Mouse (Mus musculus): ENCODE results near the gene Acadsb. TPM values are rescaled to one million over a fixed set of nuclear protein-coding genes. Genes with fewer than 3 reads are reported as not detected.
"Not testable (repeated sequence)": the region's sequence is repeated elsewhere in the genome, so short reads cannot be mapped to it uniquely, and the experiment has no call there.

Gene Acadsb
- 114 and 122 TPM in 2 replicates for polyA plus RNA-seq (2015; fragmentation: Nextera tagmentation; extraction: Ambion mirVana)

GRCm38 (mm10) chr7:131410416-131411058, at the start of gene Acadsb, which contains the start of gene Ikzf5:
TSS of gene Acadsb (plus strand) at chr7:131410601.
TSS of gene Ikzf5 (minus strand) at chr7:131410521.
- peaks cover 29% of the 10 kb centered on the region for H3K4me1 ChIP-seq
- H3K9me3 ChIP-seq = no peaks in the 10 kb centered on the region
- peak within 1 kb of the TSS; percentile 88 for H3K4me3 ChIP-seq
- WGBS = under 1% methylated on average over 42 of the region's 42 CpGs
- peak; percentile 98 for ATAC-seq (replicated peaks)
- H3K4me2 ChIP-seq (replicated peaks) = peak within 1 kb of the TSS; percentile 72
- peak within 1 kb of the TSS; percentile 93 for H3K9ac ChIP-seq (replicated peaks)
- H3K27me3 ChIP-seq = no peaks in the 10 kb centered on the region
- no peaks in the 10 kb centered on the region for H3K36me3 ChIP-seq
- peak within 1 kb of the TSS; percentile 83 for H3K27ac ChIP-seq (replicated peaks)

GRCm38 (mm10) chr7:131362269-131362614, 48.2 kb upstream of the Acadsb start:
- Histone ChIP-seq H3K4me3 (peak overlapping the region; percentile 96), H3K9ac (replicated peaks) (peak overlapping the region; percentile 88), H3K4me2 (replicated peaks) (peak overlapping the region; percentile 91), H3K36me3 (peaks cover 9% of the 10 kb centered on the region), H3K27me3 (no peaks in the 10 kb centered on the region; the same call in 1 of the 2 replicates), H3K27ac (replicated peaks) (peak overlapping the region; percentile 87), H3K4me1 (peaks cover 18% of the 10 kb centered on the region), H3K9me3 (no peaks in the 10 kb centered on the region)
- WGBS = under 1% methylated on average over 35 of the region's 35 CpGs
- ATAC-seq (replicated peaks) = peak; percentile 89

DNA sequence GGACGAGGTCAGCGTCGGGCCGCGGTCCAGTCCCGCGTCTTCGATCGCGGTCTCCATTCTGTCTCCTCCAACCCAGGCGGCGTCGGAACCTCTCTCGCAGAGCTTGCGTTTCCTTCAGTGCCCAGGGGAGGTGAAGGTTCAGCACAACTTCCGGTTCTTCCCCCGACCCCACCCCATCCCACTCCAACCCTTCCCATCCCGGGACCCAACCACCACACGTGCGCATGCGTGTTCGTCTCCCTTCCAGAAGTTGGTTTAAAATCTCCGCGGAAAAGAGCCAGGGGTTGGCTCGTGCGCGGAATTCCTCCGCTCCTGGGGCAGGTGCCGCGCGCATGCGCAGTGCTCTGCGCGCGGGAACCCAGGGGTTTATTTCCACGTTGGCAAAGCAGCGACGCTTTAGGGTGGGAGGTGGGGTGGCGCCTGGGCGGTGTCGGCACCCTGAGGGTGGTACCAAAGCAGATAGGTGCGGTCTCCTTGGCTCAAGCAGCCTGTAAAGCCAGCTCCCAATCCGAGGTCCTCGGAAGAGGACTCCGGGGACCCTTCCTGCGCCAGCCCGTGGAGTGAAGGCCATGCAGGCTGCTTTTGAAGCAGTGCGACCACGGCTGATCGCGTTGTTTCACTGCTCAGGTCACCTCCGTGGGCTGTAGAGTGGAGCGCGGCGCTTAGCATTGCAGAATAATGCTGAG, 47.6 kb upstream of the Acadsb start, which contains the start of gene 2310057M21Rik:
2310057M21Rik (minus strand) TSS at position 145 of the 686 bp plus-strand sequence.
- peaks cover 5% of the 10 kb centered on the region; the same call in 1 of the 2 replicates for H3K36me3 ChIP-seq
- under 1% methylated on average over 55 of the region's 55 CpGs for WGBS

GRCm38 (mm10) chr7:131364131-131364530, 46.3 kb upstream of the Acadsb start:
- Histone ChIP-seq H3K27me3 (no peaks in the 10 kb centered on the region; the same call in 1 of the 2 replicates), H3K4me2 (replicated peaks) (no peak overlapping the region), H3K36me3 (0 out of 2 replicates have a peak, but pooled peaks cover under 1% of the 10 kb centered on the region), H3K9me3 (no peaks in the 10 kb centered on the region), H3K4me1 (peaks cover 18% of the 10 kb centered on the region), H3K9ac (replicated peaks) (no peak overlapping the region), H3K4me3 (no peak overlapping the region), H3K27ac (replicated peaks) (no peak overlapping the region)
- ATAC-seq (replicated peaks) = no peak
- 95% methylated on average over 8 of the region's 8 CpGs for WGBS

More for the DNA sequence above, 47.6 kb upstream of the Acadsb start, which contains the start of gene 2310057M21Rik:
- H3K9me3 ChIP-seq = no peaks in the 10 kb centered on the region
- H3K27me3 ChIP-seq = no peaks in the 10 kb centered on the region; the same call in 1 of the 2 replicates
- peak within 1 kb of the TSS; percentile 87 for H3K27ac ChIP-seq (replicated peaks)
- ATAC-seq (replicated peaks) = peak; percentile 98
- H3K4me2 ChIP-seq (replicated peaks) = peak within 1 kb of the TSS; percentile 91
- peaks cover 18% of the 10 kb centered on the region for H3K4me1 ChIP-seq
- peak within 1 kb of the TSS; percentile 88 for H3K9ac ChIP-seq (replicated peaks)
- peak within 1 kb of the TSS; percentile 96 for H3K4me3 ChIP-seq

DNA sequence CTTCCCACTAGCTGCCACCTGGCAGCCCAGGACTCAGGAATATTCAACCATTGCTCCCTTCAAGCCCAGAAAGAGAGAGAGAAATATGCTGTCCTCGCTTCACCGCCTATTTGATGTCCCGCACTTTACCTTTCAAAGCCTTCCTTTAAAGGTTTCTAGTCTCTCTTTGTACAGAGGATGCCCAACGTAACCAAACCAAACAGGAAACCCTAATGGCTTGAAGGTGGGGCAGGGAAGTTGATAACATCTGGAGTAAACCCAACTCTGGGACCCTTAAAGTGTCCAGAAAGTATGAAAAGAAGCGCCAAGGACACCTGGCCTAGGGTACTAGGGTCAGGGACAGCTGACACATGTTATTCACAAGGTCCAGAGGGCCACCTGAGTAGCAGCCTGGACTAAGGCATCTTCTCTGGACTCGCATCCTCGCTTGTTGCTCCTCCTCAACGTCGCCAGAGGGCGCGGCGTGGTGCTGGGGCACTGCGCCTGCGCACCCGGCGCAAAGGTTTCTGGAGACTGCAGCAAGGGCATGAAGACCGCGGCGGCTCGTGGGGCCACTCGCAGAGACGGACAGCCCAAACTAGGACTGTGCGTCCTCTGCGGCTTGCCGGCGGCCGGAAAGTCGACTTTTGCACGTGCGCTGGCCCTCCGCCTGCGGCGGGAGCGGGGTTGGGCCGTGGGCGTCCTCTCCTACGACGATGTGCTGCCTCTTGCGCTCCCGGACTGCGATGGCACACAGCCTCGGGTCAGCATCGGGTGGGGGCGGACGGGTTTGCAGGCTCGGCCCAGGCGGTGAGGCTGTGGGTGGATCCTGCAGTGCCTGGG, 39.5 kb upstream of the Acadsb start, which contains the start of gene Pstk:
Pstk (plus strand) TSS at position 494 of the 822 bp plus-strand sequence.
- peak within 1 kb of the TSS; percentile 69 for H3K4me2 ChIP-seq (replicated peaks)
- no peaks in the 10 kb centered on the region for H3K36me3 ChIP-seq
- no peaks in the 10 kb centered on the region; the same call in 1 of the 2 replicates for H3K27me3 ChIP-seq
- peak; percentile 92 for ATAC-seq (replicated peaks)
- no peaks in the 10 kb centered on the region for H3K9me3 ChIP-seq
- H3K9ac ChIP-seq (replicated peaks) = peak within 1 kb of the TSS; percentile 94
- WGBS = 5% methylated on average over 47 of the region's 47 CpGs
- H3K4me1 ChIP-seq = peaks cover 7% of the 10 kb centered on the region; the same call in 1 of the 2 replicates
- H3K27ac ChIP-seq (replicated peaks) = peak within 1 kb of the TSS; percentile 84
- peak within 1 kb of the TSS; percentile 78 for H3K4me3 ChIP-seq

DNA sequence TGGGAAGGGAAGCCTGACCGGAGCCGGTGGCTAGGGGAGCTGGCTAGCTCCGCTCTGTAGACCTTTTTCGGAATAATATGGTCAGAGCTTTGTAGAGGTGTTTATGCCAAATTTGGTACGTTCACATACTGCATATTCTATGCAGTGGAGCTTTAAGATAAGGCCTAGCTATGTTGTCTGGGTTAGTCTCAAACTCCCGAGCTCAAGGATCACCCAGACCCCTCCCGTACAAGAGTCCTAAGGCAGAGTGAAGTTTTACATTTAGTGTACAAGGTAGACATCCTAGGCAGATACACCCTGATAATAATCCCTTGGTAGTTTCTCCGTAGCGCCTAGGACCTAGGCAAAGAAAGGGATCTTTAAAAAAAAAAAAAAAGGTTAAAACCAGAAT, 38.9 kb upstream of the Acadsb start:
- ATAC-seq (replicated peaks) = no peak
- Histone ChIP-seq H3K27me3 (no peaks in the 10 kb centered on the region; the same call in 1 of the 2 replicates), H3K9ac (replicated peaks) (peak overlapping the region; percentile 94), H3K4me3 (peak overlapping the region; percentile 78), H3K27ac (replicated peaks) (peak overlapping the region; percentile 84), H3K4me1 (peaks cover 7% of the 10 kb centered on the region; the same call in 1 of the 2 replicates), H3K36me3 (no peaks in the 10 kb centered on the region), H3K9me3 (no peaks in the 10 kb centered on the region), H3K4me2 (replicated peaks) (peak overlapping the region; percentile 69)
- 6% methylated on average over 9 of the region's 9 CpGs for WGBS

DNA sequence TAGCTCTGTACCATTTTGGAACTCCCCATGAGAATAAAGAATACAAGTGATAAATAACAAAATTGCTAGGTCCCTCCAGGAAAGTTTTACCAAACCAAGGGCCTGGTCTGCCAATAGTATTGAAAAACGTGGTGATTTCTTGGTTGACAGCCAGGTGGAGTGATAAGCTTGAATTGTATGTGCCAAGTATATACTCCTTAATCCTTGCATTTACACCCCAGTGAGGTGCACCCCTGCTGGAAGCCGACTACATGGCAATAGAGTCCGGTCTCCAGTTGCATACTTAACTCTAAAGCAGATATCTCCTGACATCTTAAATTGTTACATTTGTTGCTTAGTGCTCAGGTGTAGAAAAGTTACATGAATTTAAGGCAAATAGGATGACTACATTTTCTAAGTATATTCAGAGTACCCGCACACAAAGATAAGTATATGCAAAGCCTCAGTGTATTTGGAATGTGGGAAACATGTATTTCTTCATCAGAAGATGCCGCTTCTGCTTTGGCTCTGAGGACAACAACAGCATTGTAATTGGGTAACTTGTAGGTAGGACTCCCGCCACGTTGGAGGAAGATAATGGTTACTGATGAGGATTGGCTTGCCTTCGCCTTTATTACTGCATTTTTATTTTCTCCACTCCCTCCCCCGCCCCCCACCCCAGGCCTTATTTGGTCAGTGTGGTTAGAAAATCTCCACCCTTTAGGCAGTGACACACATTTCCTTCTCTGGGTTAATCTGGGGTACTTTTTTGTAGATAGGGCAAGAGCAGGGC, 38.3 kb upstream of the Acadsb start:
- Histone ChIP-seq H3K4me3 (peak overlapping the region; percentile 78), H3K9ac (replicated peaks) (peak overlapping the region; percentile 94), H3K9me3 (no peaks in the 10 kb centered on the region), H3K4me2 (replicated peaks) (peak overlapping the region; percentile 69), H3K36me3 (no peaks in the 10 kb centered on the region), H3K27me3 (no peaks in the 10 kb centered on the region; the same call in 1 of the 2 replicates), H3K4me1 (peaks cover 7% of the 10 kb centered on the region; the same call in 1 of the 2 replicates), H3K27ac (replicated peaks) (no peak overlapping the region)
- WGBS = 74% methylated on average over 9 of the region's 9 CpGs
- ATAC-seq (replicated peaks) = no peak

- H3K4me3 ChIP-seq; H3K27ac ChIP-seq (replicated peaks); H3K4me1 ChIP-seq; H3K4me2 ChIP-seq (replicated peaks); ATAC-seq (replicated peaks); H3K9ac ChIP-seq (replicated peaks); H3K27me3 ChIP-seq; H3K9me3 ChIP-seq: not testable (repeated sequence)
- WGBS = 93% methylated on average over 7 of the region's 7 CpGs
- peaks cover 34% of the 10 kb centered on the region for H3K36me3 ChIP-seq
Observed at GRCm38 (mm10) chr7:131391761-131392160, 18.6 kb upstream of the Acadsb start.

DNA sequence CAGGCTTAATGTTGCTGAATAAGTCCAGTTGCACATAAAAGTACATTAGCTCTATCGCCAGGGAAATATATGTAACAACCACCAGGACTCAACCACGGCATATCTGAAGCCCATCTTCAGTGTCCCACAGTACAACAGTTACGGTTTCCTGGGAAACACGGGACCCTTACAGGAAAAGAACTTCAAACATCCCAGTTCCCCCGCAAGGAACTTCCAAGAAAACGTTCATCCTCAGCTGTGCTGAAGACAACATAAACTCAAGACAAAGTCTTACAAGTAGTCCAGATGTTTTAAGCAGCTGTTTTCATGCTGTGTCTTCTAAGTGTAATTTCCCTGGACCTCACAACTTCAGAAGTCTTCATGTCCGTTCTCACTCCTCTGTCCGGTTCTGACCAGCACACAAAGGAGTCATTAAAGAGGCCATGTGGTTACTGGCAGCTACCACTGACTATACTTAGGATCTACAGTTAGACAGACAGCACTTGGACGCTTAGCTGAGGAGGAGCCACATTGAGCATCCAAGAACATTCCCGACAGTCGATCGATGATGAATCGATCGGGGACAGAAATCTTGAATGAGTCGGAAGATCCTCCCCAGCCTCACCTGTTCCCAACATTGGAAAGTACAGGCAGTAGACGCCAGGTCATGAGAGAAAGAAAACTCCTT, 947 bp upstream of the Acadsb start:
- H3K36me3 ChIP-seq = no peaks in the 10 kb centered on the region
- H3K4me1 ChIP-seq = peaks cover 29% of the 10 kb centered on the region
- no peak overlapping the region for H3K27ac ChIP-seq (replicated peaks)
- ATAC-seq (replicated peaks) = no peak
- no peaks in the 10 kb centered on the region for H3K9me3 ChIP-seq
- peak overlapping the region; percentile 88 for H3K4me3 ChIP-seq
- H3K4me2 ChIP-seq (replicated peaks) = peak overlapping the region; percentile 72
- peak overlapping the region; percentile 93 for H3K9ac ChIP-seq (replicated peaks)
- no peaks in the 10 kb centered on the region for H3K27me3 ChIP-seq
- WGBS = 7% methylated on average over 16 of the region's 16 CpGs

GRCm38 (mm10) chr7:131409988-131410385, 414 bp upstream of the Acadsb start:
- Histone ChIP-seq H3K9ac (replicated peaks) (peak overlapping the region; percentile 93), H3K9me3 (no peaks in the 10 kb centered on the region), H3K4me1 (peaks cover 29% of the 10 kb centered on the region), H3K27ac (replicated peaks) (peak overlapping the region; percentile 76), H3K4me3 (peak overlapping the region; percentile 88), H3K36me3 (no peaks in the 10 kb centered on the region), H3K27me3 (no peaks in the 10 kb centered on the region), H3K4me2 (replicated peaks) (peak overlapping the region; percentile 72)
- under 1% methylated on average over 38 of the region's 38 CpGs for WGBS
- peak; percentile 76 for ATAC-seq (replicated peaks)
